Mouse (Mus musculus) neural tube, embryonic 13.5 days (tissue): ENCODE measurements at regions not wholly inside any gene's neighbourhood (a gene's known extent, or its start where the extent isn't known, plus 50 kb on each side); places are given as distances from the start of the nearest gene placed in this dataset.
A peak's percentile ranks its signal among the peaks of the same experiment; 100 is the strongest.

Source experiments
- ATAC-seq: fragments of 200-750 bp; cut with Nextera tagmentation; 2 replicates; pipeline ENCODE4 v1.8.0; 2017; ENCODE audit warnings: low read depth, mild to moderate bottlenecking, moderate TSS enrichment, moderate library complexity
- H3K27ac ChIP-seq: fragments of 300-500 bp; sonication (generic); replicated peaks from 2 replicates; pipeline ENCODE4 v1.5.1; 2015; ENCODE audit warnings: moderate library complexity, mild to moderate bottlenecking, inconsistent platforms
- H3K27me3 ChIP-seq: fragments of 300-500 bp; sonication (generic); 2 replicates; pipeline ENCODE4 v1.6.1; 2015; ENCODE audit warnings: mild to moderate bottlenecking, inconsistent platforms
- H3K36me3 ChIP-seq: fragments of 300-500 bp; sonication (generic); 2 replicates; pipeline ENCODE4 v1.6.1; 2015; ENCODE audit warnings: mild to moderate bottlenecking, inconsistent platforms
- H3K4me1 ChIP-seq: fragments of 300-500 bp; sonication (generic); replicated peaks from 2 replicates; pipeline ENCODE4 v1.6.1; 2015; ENCODE audit warnings: inconsistent platforms
- H3K4me2 ChIP-seq: fragments of 300-500 bp; sonication (generic); 2 replicates; pipeline ENCODE4 v1.6.1; 2015; ENCODE audit warnings: inconsistent platforms, mild to moderate bottlenecking, moderate library complexity
- H3K4me3 ChIP-seq: fragments of 300-500 bp; sonication (generic); 2 replicates; pipeline ENCODE4 v1.5.1; 2015; ENCODE audit warnings: mild to moderate bottlenecking, inconsistent platforms
- H3K9ac ChIP-seq: fragments of 300-500 bp; sonication (generic); 2 replicates; pipeline ENCODE4 v1.6.1; 2015; ENCODE audit warnings: moderate library complexity, mild to moderate bottlenecking, inconsistent platforms
- H3K9me3 ChIP-seq: fragments of 300-500 bp; sonication (generic); 2 replicates; pipeline ENCODE4 v1.6.1; 2016; ENCODE audit warnings: inconsistent platforms
- WGBS: fragments of 180-500 bp; shearing (Covaris S2); methylation state at CpG from one replicate; pipeline ENCODE4 v1.1.7; 2015; 5-methylcytosine and 5-hydroxymethylcytosine counted together

DNA sequence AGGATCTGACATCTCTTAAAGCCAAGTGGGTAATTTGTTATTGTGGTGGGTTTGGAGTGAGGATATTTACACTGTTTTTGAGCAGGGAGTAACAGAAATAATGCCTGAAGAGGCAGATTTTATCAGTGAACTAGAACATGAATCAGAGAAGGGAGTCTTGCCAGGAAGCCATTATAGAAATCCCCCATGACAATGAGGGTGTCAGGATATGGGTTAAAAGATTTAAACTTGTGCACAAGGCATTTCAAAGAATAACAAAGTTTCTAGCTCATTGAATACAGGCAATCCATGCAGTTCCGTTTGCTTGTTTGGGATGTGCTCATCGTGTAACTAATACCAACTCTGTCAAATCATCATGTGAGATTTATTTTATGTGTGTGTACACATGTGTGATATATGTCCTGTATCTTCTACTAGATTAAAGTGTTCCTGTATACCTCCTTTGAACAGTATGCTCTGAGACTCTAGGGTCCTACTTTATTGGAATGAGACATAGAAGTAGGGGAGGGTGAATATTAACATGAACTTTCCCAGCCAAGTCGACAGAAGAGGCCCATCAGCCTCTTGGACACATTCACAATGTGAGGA, 134.0 kb upstream of the Cxxc4 start:
- ATAC-seq = no peak
- Histone ChIP-seq H3K4me2 (no peak overlapping the region), H3K4me3 (no peak overlapping the region), H3K36me3 (no peaks in the 10 kb centered on the region), H3K27me3 (peaks cover 28% of the 10 kb centered on the region), H3K9ac (no peak overlapping the region), H3K9me3 (no peaks in the 10 kb centered on the region), H3K4me1 (peaks cover 9% of the 10 kb centered on the region), H3K27ac (no peak overlapping the region)
- 76% methylated on average over 3 of the region's 3 CpGs for WGBS

DNA sequence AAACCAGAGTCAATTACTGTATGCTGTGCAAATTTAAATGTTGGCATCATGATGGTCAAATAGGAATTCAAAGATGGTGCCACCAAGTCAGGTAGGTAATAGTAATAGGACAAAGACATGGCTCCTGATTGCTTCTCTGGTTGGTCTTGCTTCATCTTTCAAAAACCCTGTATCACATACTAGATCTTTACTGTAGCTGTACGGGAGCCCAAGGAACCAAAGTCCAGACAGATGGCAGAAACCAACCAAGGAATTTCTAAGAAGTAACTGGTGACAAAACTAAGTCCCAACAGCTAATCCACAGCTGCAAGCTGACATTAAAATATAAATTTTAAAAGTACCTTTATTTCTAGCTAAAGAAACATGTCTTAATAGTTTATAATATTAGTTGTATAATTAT, 131.7 kb upstream of the Cxxc4 start:
- H3K4me3 ChIP-seq = no peak overlapping the region
- H3K27me3 ChIP-seq = peaks cover 20% of the 10 kb centered on the region
- peaks cover 8% of the 10 kb centered on the region for H3K4me1 ChIP-seq
- H3K9me3 ChIP-seq = no peaks in the 10 kb centered on the region
- no peak overlapping the region for H3K27ac ChIP-seq
- no peak overlapping the region for H3K9ac ChIP-seq
- H3K36me3 ChIP-seq = no peaks in the 10 kb centered on the region
- H3K4me2 ChIP-seq = no peak overlapping the region
- ATAC-seq = no peak
- 97% methylated on average over 1 of the region's 1 CpGs for WGBS

DNA sequence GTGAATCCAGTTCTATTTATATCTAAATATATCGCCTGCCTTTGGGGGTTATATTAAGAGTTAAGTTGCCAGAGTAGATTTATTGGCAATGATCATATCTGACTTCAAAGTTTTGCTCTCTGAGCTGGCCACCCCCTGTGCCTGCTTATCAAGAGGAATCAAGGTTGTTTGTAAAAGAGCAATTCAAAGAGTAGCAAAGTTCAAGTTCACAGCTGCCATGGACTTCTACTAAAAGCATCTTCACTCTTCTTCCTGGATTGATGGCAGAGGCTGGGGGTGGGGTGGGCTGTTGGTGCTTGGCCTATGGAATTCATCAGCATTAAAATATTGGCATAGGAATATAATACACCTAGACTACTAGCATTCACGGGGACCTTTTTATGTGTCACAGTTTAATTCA, 131.2 kb upstream of the Cxxc4 start:
- no peak overlapping the region for H3K9ac ChIP-seq
- no peaks in the 10 kb centered on the region for H3K9me3 ChIP-seq
- H3K4me1 ChIP-seq = peaks cover 3% of the 10 kb centered on the region
- H3K4me2 ChIP-seq = no peak overlapping the region
- WGBS = 77% methylated on average over 2 of the region's 2 CpGs
- H3K4me3 ChIP-seq = no peak overlapping the region
- H3K27me3 ChIP-seq = peaks cover 20% of the 10 kb centered on the region
- no peak for ATAC-seq
- no peak overlapping the region for H3K27ac ChIP-seq
- H3K36me3 ChIP-seq = no peaks in the 10 kb centered on the region

DNA sequence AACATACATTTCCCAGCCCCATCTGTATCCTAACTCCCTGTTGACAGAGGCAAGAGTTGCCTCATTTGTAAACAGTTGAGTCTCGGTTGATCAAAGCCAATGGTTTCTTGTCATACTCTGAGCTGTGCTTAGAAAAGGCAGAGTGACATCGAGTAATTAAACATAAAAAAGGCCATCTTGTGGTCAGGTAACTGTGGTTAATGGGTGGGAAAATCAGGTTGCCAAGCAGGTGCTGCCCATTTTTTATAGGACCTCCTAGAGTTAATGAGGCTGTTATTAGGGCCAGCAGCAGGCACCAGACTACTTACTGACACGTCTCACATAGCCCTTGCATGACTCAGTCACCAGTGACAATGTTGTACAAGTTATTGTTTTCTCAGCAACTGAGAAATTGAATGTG, 130.7 kb upstream of the Cxxc4 start:
- no peak overlapping the region for H3K4me2 ChIP-seq
- no peak overlapping the region for H3K4me3 ChIP-seq
- peaks cover 20% of the 10 kb centered on the region for H3K27me3 ChIP-seq
- no peaks in the 10 kb centered on the region for H3K4me1 ChIP-seq
- no peak overlapping the region for H3K9ac ChIP-seq
- H3K36me3 ChIP-seq = no peaks in the 10 kb centered on the region
- H3K27ac ChIP-seq = no peak overlapping the region
- 41% methylated on average over 3 of the region's 3 CpGs for WGBS
- no peak for ATAC-seq
- no peaks in the 10 kb centered on the region for H3K9me3 ChIP-seq

DNA sequence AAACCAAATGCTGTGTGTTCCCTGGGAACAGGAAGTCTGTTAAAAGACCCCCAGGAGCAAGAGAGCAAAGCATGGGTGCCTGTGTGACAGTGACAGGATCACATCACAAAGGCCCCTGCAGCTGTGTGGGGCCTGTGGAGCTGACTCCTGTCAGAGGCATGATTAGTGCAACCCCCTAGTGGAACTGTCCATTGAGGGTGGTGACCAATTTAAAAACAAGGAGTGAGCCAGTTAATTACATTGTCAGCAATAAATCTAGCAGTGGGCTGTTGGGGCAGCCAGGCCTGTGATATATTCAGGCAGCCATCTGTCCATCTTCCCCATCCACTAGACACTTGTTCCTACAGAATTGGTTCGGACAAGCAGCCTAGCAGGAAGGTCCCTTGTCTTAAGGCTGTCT, 121.8 kb upstream of the Cxxc4 start:
- Histone ChIP-seq H3K36me3 (no peaks in the 10 kb centered on the region), H3K4me2 (no peak overlapping the region), H3K9me3 (no peaks in the 10 kb centered on the region), H3K27ac (no peak overlapping the region), H3K9ac (no peak overlapping the region), H3K4me3 (no peak overlapping the region), H3K4me1 (peaks cover 12% of the 10 kb centered on the region), H3K27me3 (no peaks in the 10 kb centered on the region; the same call in 1 of the 2 replicates)
- WGBS = 4% methylated on average over 1 of the region's 1 CpGs
- peak; percentile 89 for ATAC-seq

DNA sequence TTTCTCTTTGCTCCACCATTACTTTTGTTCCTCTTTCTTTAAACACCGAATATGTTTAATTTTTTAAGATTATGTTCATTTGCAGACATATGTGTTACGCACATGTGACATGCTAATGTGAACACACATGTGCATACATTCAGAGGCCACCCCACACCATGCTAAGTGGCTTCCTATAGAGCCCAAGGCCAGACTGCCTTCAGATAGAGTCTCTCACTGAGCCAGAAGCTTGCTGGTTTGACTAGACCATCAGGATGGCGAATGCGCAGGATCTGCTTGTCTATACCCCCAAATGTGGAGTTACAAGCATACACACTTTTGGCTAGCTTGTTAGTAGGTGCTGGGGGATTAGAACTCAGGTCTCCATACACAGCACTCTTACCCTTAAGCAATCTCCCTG, 121.3 kb upstream of the Cxxc4 start:
- H3K27me3 ChIP-seq = no peaks in the 10 kb centered on the region; the same call in 1 of the 2 replicates
- 0 out of 2 replicates have a peak, but pooled peaks have one; percentile 58 for ATAC-seq
- H3K9ac ChIP-seq = no peak overlapping the region
- peaks cover 12% of the 10 kb centered on the region for H3K4me1 ChIP-seq
- H3K27ac ChIP-seq = no peak overlapping the region
- H3K4me3 ChIP-seq = no peak overlapping the region
- WGBS = 83% methylated on average over 4 of the region's 4 CpGs
- no peak overlapping the region for H3K4me2 ChIP-seq
- no peaks in the 10 kb centered on the region for H3K36me3 ChIP-seq
- no peaks in the 10 kb centered on the region for H3K9me3 ChIP-seq

DNA sequence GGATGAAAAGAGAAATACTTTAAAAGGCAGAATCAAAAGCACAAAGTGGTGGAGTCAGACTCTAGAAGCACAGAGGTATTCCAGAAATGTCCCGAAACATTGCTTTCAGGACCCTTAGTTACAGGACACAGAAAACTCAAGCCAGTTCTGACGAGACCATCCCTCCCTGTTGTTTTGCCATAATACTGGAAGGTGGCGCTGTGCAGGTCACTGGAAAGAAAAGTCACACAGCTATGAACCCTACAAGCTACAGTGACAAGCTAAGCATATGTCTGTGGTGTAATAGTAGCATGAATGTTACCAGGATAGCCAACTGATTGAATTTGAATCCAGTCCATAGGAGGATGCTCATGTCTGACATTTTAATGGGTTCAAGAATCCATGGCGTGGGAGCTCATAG, 117.4 kb upstream of the Cxxc4 start:
- no peaks in the 10 kb centered on the region for H3K36me3 ChIP-seq
- H3K9me3 ChIP-seq = no peaks in the 10 kb centered on the region
- H3K4me1 ChIP-seq = peaks cover 12% of the 10 kb centered on the region
- H3K27ac ChIP-seq = no peak overlapping the region
- H3K4me2 ChIP-seq = no peak overlapping the region
- no peak for ATAC-seq
- no peak overlapping the region for H3K9ac ChIP-seq
- H3K27me3 ChIP-seq = no peaks in the 10 kb centered on the region
- WGBS = 77% methylated on average over 4 of the region's 4 CpGs
- H3K4me3 ChIP-seq = no peak overlapping the region

DNA sequence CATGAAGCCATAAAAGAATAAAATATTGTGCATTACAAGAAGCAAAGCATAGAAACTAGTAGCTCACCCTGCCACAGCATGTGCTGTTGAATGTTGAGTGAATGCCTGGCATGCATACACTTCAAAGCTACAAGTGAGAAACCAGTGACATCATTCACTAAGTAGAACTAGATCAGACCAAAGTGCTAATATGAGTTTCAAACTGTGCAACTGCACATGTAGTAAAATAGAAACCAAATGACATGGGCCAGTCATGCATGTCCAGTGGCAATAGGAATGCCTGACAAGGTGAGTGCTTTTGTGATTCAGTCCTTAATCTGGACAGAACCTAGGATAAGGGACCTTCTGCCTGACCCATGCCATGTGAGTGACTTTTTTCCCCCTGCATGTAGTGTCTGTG, 111.3 kb upstream of the Cxxc4 start:
- Histone ChIP-seq H3K9ac (no peak overlapping the region), H3K9me3 (no peaks in the 10 kb centered on the region), H3K27ac (no peak overlapping the region), H3K4me1 (no peaks in the 10 kb centered on the region), H3K36me3 (no peaks in the 10 kb centered on the region), H3K4me3 (no peak overlapping the region), H3K4me2 (no peak overlapping the region), H3K27me3 (no peaks in the 10 kb centered on the region)
- ATAC-seq = no peak

DNA sequence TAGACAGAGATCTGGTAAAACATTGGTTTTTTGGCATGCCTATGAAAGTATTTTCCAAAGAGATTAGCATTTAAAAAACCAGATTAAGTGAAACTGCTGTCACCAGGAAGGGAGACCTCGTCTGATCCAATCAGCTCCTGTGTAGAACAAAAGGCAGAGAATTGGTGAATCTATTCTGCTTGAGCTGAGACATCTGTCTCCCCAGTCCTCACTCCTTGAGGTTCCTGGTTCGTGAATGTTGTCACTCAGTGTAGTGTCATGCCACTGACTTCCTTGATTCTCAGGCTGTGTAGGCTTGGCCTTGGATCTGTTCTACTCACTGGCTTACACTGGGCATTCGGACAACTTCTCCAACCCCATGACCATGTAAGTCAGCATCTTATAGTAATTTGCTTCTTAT, 105.9 kb upstream of the Cxxc4 start:
- no peak for ATAC-seq
- Histone ChIP-seq H3K27me3 (no peaks in the 10 kb centered on the region), H3K9me3 (no peaks in the 10 kb centered on the region), H3K4me3 (no peak overlapping the region), H3K4me1 (no peaks in the 10 kb centered on the region), H3K36me3 (no peaks in the 10 kb centered on the region), H3K4me2 (no peak overlapping the region), H3K9ac (no peak overlapping the region), H3K27ac (no peak overlapping the region)
- WGBS = 43% methylated on average over 3 of the region's 3 CpGs

DNA sequence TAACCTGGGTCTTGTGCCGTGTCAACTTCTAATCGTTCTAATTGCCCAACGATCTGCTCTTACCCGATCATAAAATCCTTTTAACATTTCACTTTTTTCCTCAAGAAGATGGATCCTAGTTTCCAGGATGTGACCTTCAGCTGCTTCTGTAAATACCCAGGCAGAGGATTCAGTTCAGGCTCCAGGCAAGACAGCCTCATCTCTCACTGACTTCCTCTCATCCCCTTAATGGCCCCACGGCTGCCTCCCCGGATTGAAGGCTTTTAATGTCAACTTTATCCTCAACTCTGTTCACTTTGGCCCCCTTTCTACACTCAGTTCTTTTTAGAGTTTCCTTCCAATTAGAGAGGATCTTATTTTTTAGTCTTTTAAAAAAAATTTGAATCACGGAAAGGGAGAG, 91.0 kb upstream of the Cxxc4 start:
- no peak overlapping the region for H3K9ac ChIP-seq
- no peak for ATAC-seq
- 29% methylated on average over 7 of the region's 7 CpGs for WGBS
- H3K9me3 ChIP-seq = no peaks in the 10 kb centered on the region
- peaks cover 25% of the 10 kb centered on the region for H3K4me1 ChIP-seq
- 0 out of 2 replicates have a peak overlapping the region, but pooled peaks have one; percentile 8 for H3K4me3 ChIP-seq
- H3K36me3 ChIP-seq = no peaks in the 10 kb centered on the region
- peak overlapping the region; percentile 38; the same call in 1 of the 2 replicates for H3K27ac ChIP-seq
- no peaks in the 10 kb centered on the region for H3K27me3 ChIP-seq
- H3K4me2 ChIP-seq = peak overlapping the region; percentile 56

DNA sequence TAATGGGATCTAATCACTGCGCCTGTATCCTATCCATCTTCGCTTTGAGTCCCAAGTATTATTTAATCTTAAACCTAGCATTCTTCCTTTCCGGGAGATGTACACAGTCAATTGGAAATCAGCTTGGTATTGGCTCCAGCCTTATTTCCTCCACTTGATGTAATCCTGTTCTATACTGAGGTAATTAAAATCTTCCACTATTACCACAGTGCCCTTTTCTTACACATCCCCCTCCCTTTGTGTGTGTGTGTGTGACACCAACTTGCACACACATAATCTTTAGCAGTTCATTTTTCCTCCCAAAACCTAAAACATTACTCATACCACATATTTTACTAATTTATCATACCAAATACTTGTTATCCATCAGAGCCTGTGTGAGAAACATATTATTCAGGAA, 90.3 kb upstream of the Cxxc4 start:
- Histone ChIP-seq H3K9me3 (no peaks in the 10 kb centered on the region), H3K4me1 (peaks cover 25% of the 10 kb centered on the region), H3K27ac (no peak overlapping the region), H3K4me3 (no peak overlapping the region), H3K9ac (0 out of 2 replicates have a peak overlapping the region, but pooled peaks have one; percentile 26), H3K27me3 (no peaks in the 10 kb centered on the region), H3K36me3 (no peaks in the 10 kb centered on the region), H3K4me2 (peak overlapping the region; percentile 56)
- ATAC-seq = peak; percentile 75; the same call in 1 of the 2 replicates
- 69% methylated on average over 3 of the region's 3 CpGs for WGBS

DNA sequence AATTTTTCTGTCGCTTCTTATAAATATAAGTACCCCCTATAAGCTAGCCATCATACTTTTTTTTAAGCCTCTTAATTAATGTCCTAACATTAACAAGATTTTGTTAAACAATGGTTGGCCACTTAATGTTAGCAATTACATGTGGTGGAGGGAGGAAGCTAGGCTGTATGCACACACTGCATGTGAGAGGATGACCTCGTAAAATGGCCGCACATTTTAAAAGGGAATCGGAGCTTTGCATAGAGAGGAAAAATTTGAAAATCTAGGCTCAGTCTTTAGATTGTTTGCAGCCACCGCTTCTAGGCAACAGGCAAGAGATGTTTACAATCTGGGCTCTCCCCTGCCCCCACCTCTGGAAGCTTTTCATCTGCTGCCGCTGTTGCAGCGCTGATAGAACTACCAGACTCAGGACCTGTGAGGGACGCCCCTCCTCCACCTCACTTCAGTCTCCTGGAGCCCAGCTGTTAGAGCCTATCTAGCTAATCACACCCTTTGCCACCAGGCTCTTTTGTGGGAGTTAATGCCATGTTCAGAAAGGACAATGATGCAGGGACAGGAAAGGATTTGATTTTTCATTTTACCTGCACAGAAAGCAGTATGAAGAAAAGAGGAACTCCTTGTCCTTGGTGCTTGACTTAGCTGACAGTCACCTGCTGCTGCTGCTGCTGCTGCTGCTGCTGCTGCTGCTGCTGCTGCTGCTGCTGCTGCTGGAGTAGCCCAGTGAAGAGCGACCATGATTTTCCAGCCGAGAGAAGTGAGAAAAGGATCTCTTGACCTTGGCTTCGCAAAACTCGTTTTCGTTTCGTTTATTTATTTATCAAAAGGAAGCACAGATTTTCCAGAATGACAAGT, 89.7 kb upstream of the Cxxc4 start:
- peak overlapping the region; percentile 56 for H3K4me2 ChIP-seq
- H3K4me1 ChIP-seq = peaks cover 25% of the 10 kb centered on the region
- H3K27ac ChIP-seq = peak overlapping the region; percentile 61
- H3K27me3 ChIP-seq = no peaks in the 10 kb centered on the region
- peak overlapping the region; percentile 69 for H3K9ac ChIP-seq
- peak; percentile 97 for ATAC-seq
- WGBS = 15% methylated on average over 14 of the region's 14 CpGs
- peak overlapping the region; percentile 35 for H3K4me3 ChIP-seq
- no peaks in the 10 kb centered on the region for H3K9me3 ChIP-seq
- no peaks in the 10 kb centered on the region for H3K36me3 ChIP-seq
